Mouse (Mus musculus): ENCODE measurements around the gene Psd. TPM values are rescaled to one million over a fixed set of nuclear protein-coding genes. Genes with fewer than 3 reads are reported as not detected.
A peak's percentile ranks its signal among the peaks of the same experiment; 100 is the strongest.

Psd gene
- polyA plus RNA-seq, 1 experiment from 2014 or later = 6.0 TPM

DNA sequence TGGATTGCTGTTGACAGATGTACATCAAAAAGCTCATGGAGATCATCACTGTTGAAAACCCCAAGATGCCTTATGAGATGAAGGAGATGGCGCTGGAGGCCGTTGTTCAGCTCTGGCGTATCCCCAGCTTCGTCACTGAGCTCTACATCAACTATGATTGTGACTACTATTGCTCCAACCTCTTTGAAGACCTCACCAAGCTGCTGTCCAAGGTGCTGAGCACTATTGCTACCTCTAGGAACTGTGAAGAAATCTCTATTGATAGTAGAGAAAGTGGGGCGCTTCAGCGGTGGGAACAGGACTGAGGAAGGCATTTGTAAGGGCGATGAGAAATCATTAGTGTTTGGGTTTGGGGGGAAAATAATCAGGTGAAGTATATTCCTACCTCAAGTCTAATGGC lies 62.2 kb downstream of the Psd start:
- WGBS = 88% methylated on average over 7 of the region's 7 CpGs
- H3K4me2 ChIP-seq = no peak overlapping the region
- no peaks in the 10 kb centered on the region for H3K9me3 ChIP-seq
- no peak overlapping the region for H3K4me3 ChIP-seq
- ATAC-seq (ENCODE audit: insufficient number of reproducible peaks, insufficient read depth, low FRiP score, low TSS enrichment, low read depth) = no peak
- peaks cover 98% of the 10 kb centered on the region for H3K36me3 ChIP-seq
- H3K27me3 ChIP-seq = no peaks in the 10 kb centered on the region
- no peak overlapping the region for H3K27ac ChIP-seq
- no peaks in the 10 kb centered on the region for H3K4me1 ChIP-seq
- H3K9ac ChIP-seq = no peak overlapping the region

MicroRNAs within 50 kb of the gene (microRNA counts, 519-probe panel; counts per million panel counts)
- microRNA mmu-miR-146b = 2,453 counts per million, percentile 60 among the panel's probes with 10 or more counts

Small RNA genes lying within 50 kb of the gene (microRNA-seq; reads per million reads assigned to microRNA genes)
- gene Mir146b = 0.92 reads per million

Other genes with a start within 250 kb of the Psd start
- gene Elovl3, start 195.3 kb downstream of the Psd start, polyA plus RNA-seq (2015; fragmentation: Nextera tagmentation; extraction: Ambion mirVana) = 0.25 and 0.28 TPM in 2 replicates
- gene Pitx3, start 178.8 kb downstream of the Psd start, polyA plus RNA-seq (2015; fragmentation: Nextera tagmentation; extraction: Ambion mirVana) = 2.4 and 2.5 TPM in 2 replicates
- gene Gbf1, start 174.6 kb downstream of the Psd start, polyA plus RNA-seq (2015; fragmentation: Nextera tagmentation; extraction: Ambion mirVana) = 66.1 and 67.6 TPM in 2 replicates
- 9.0 and 9.5 TPM in 2 replicates for gene Nfkb2, start 22.8 kb downstream of the Psd start, polyA plus RNA-seq (2015; fragmentation: Nextera tagmentation; extraction: Ambion mirVana)
- 15.1 and 16.5 TPM in 2 replicates for gene Fbxl15, start 1.0 kb upstream of the Psd start, polyA plus RNA-seq (2015; fragmentation: Nextera tagmentation; extraction: Ambion mirVana)
- gene Cuedc2, start 11.5 kb upstream of the Psd start, polyA plus RNA-seq (2015; fragmentation: Nextera tagmentation; extraction: Ambion mirVana) = 177 and 188 TPM in 2 replicates
- 3.3 and 4.3 TPM in 2 replicates for gene Mfsd13a, start 14.0 kb upstream of the Psd start, polyA plus RNA-seq (2015; fragmentation: Nextera tagmentation; extraction: Ambion mirVana)
- gene 2310034G01Rik, start 23.1 kb upstream of the Psd start, polyA plus RNA-seq (2015; fragmentation: Nextera tagmentation; extraction: Ambion mirVana) = 1.5 and 2.3 TPM in 2 replicates
- gene Actr1a, start 68.6 kb upstream of the Psd start, polyA plus RNA-seq (2015; fragmentation: Nextera tagmentation; extraction: Ambion mirVana) = 139 and 160 TPM in 2 replicates
- 38.5 and 39.3 TPM in 2 replicates for gene Sufu, start 69.7 kb upstream of the Psd start, polyA plus RNA-seq (2015; fragmentation: Nextera tagmentation; extraction: Ambion mirVana)
- 16.7 and 17.6 TPM in 2 replicates for gene Trim8, start 174.5 kb upstream of the Psd start, polyA plus RNA-seq (2015; fragmentation: Nextera tagmentation; extraction: Ambion mirVana)
- 192 and 193 TPM in 2 replicates for gene Arl3, start 246.0 kb upstream of the Psd start, polyA plus RNA-seq (2015; fragmentation: Nextera tagmentation; extraction: Ambion mirVana)
- 24.9 and 25.2 TPM in 2 replicates for gene Sfxn2, start 246.2 kb upstream of the Psd start, polyA plus RNA-seq (2015; fragmentation: Nextera tagmentation; extraction: Ambion mirVana)

Data from embryonic facial prominence, embryonic 13.5 days (tissue).